Mouse (Mus musculus) liver, postnatal 0 days (tissue): Measurements from ENCODE around the gene Serpind1.

Experiments
- CTCF ChIP-seq: sonication (generic); IDR thresholded peaks from 2 replicates; pipeline ENCODE4 v1.5.1; 2016; ENCODE audit warnings: antibody characterized with exemption, low read depth
- EP300 ChIP-seq: IDR thresholded peaks from 2 replicates; pipeline ENCODE4 v1.6.1; 2016; ENCODE audit warnings: antibody characterized with exemption, low read depth, mild to moderate bottlenecking

- no peak for TF ChIP-seq CTCF
- no peak for TF ChIP-seq EP300
Observed at GRCm38 (mm10) chr16:17383594-17384326, 52.6 kb downstream of the Serpind1 start.
